Mouse (Mus musculus) kidney, adult 18-20 months (tissue): ENCODE measurements at regions not wholly inside any gene's neighbourhood (a gene's known extent, or its start where the extent isn't known, plus 50 kb on each side); places are given as distances from the start of the nearest gene placed in this dataset.
"Not testable (repeated sequence)": the region's sequence is repeated elsewhere in the genome, so short reads cannot be mapped to it uniquely, and the experiment has no call there.

Experiments
- DNase-seq: peaks from one replicate; pipeline ENCODE4 v3.0.0; 2021

- no peak for DNase-seq
Observed at GRCm38 (mm10) chr14:54148121-54148520, 105.8 kb downstream of the Dad1 start.

GRCm38 (mm10) chr14:54147546-54147945 is 106.4 kb downstream of the Dad1 start:
- DNase-seq: no peak

GRCm38 (mm10) chr14:54145743-54146741 is 107.9 kb downstream of the Dad1 start:
- DNase-seq: no peak

- no peak for DNase-seq
Observed at GRCm38 (mm10) chr14:54143828-54144227, 110.1 kb downstream of the Dad1 start.

DNA sequence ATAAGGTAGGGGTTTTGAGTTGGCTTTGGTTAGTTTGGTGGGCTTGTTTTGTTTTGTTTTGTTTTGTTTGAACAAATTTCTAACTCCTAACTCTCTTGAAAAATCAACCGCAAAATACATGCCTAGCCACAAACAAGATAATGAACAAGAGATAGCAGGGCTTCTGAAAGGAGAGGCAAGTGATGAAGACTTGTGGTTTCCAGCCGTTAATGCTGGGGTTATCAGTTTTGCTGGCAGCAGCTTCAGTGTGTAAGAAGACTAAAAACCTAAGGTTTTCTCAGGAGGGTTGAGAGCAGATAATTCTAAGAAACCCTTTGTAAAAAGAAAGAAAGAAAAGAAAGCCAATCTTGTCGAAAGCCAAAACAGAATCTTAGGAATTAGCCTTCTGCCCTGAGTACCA is 115.6 kb downstream of the Dad1 start:
- DNase-seq: no peak

GRCm38 (mm10) chr14:54136538-54136937 is 117.4 kb downstream of the Dad1 start:
- DNase-seq: no peak

GRCm38 (mm10) chr14:54128334-54128733 is 125.6 kb downstream of the Dad1 start:
- peak; percentile 17 for DNase-seq

- no peak for DNase-seq
Observed at GRCm38 (mm10) chr14:54125510-54125909, 128.4 kb downstream of the Dad1 start.

DNA sequence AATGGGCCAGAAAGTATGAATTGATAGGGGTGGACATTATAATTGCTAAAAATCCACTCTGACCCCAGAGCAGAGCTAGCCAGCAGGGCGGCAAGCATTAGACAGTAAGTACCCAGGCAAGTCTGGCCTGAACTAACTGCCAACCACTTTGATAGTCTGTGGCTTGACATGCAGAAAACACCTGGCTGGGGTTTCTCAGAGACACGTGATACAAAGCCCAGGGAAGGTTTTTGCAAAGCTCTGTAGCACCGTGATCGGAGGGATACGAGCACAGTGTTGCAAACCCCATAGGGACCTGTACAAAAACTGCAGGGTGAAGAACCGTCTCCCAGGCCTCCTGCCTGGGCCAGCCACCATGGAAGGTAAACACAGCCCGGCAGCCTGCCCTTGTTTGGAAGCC is 131.9 kb downstream of the Dad1 start:
- DNase-seq: no peak

GRCm38 (mm10) chr14:54121340-54121739 is 132.6 kb downstream of the Dad1 start:
- DNase-seq: no peak

DNA sequence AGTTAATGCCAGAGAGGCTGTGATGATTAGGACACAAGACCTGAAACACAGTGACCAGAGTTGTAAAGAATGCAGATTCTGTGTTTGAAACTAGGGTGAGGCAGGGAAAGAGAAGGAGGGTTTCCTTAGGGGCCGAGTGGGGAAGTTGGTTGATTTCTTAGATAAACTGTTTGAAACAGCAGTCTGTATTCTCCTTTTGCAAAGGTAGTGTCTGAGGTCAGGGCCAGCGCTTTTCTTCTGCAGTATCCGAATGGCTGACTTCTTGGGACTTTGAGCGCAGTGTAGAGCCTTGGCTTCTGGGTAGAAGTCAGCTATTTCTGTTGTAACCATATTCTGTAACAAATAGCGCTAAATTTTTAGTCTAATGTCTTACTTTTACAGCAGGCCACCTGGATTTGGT is 133.7 kb downstream of the Dad1 start:
- no peak for DNase-seq

- not testable (repeated sequence) for DNase-seq
Observed at GRCm38 (mm10) chr14:54117607-54118006, 136.3 kb downstream of the Dad1 start.

DNA sequence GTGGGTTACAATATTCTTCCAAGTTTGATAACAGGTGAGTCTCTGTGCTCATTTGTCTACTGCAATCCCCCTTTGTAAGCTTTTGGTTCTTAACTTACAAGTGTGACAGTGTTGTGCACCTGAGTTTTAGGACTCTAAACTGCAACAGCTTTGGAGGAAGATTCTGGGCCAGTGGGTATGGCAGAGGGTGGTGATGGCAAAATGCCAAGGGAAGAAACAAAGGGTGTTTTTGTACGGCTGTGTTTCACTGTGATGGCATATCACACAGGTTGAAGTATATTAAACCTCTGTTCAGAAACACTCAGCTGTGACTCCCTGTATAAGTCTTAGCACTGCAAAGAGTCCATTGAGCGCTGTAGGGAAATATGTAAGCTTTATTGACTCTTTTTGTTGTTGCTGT is 140.7 kb downstream of the Dad1 start:
- DNase-seq: no peak

GRCm38 (mm10) chr14:54110971-54111370 is 142.9 kb downstream of the Dad1 start:
- no peak for DNase-seq

GRCm38 (mm10) chr14:54109129-54109528 is 144.8 kb downstream of the Dad1 start:
- no peak for DNase-seq

GRCm38 (mm10) chr14:54108311-54109074 is 145.4 kb downstream of the Dad1 start:
- peak; percentile 73 for DNase-seq

GRCm38 (mm10) chr14:54107204-54107796 is 146.6 kb downstream of the Dad1 start:
- DNase-seq: no peak

- no peak for DNase-seq
Observed at GRCm38 (mm10) chr14:54104243-54104642, 149.7 kb downstream of the Dad1 start.

DNA sequence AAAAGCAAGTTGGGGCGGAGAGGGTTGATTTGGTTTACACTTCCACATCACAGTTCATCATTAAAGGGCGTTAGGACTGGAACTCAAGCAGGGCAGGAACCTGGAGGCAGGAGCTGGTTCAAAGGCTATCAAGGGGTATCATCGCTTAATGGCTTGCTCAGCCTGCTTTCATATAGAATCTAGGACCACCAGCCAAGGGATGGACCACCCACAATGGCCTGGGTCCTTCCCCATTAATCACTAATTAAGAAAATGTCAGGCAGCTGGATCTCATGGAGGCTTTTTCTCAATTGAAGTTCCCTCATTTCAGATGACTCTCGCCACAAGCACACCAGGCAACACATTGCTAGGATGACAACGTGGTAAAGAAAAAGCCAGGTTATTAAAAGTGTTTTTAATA is 150.4 kb downstream of the Dad1 start:
- DNase-seq: no peak

DNA sequence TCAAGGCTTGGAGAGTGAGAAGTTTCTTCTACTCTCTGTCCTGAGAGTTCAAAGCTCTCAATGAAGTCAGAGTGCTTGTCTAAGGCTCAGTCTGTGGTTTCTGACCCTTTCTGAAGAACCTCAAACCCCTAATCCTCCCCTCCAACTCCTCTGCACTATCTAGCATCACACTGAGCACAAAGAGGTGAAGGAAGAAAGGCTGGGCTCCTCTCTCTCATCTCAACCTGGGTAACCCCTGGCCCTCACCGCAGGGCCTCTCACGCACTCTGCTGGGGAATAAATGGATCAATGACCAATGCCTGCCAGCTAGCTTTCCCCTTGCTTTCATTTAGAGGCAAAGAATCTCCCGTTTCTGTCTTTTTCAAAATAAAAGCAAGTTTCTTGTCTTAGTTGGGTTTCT is 150.8 kb downstream of the Dad1 start:
- DNase-seq: no peak

- DNase-seq: no peak
Observed at GRCm38 (mm10) chr14:54101775-54102174, 152.1 kb downstream of the Dad1 start.

GRCm38 (mm10) chr14:54099360-54099759 is 154.5 kb downstream of the Dad1 start:
- DNase-seq: no peak

DNA sequence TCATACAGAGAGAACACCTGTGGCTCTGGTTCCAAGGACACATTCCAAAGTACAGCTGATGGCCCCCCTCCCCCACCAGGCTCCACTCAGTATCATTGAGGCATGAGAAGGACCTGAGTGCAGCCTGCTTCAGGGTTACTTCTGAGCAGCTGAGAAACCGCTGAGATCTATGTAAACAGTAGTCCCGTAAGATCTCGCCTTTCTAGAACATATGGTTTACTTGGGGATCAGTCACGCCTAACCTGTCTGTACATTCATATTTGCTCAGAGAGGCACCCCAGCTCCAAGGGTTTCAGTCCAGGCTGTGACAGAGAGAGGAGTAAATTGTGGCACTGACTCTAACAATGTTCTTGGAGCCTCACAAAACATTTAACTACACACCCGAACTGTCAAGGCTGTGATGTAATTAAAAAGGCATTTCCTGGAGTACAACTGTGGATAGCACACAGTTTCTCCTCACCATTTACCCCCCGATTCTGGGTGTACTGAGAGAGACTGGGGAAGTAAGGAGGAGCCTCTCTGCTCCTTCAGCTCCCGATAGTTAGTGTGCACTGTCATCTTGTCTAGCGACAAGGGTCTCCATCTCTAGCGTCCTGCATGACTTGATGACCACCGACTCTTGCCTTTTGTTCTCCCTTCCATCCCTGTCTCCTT is 155.7 kb downstream of the Dad1 start:
- DNase-seq: no peak
